Mouse (Mus musculus) limb, embryonic 13.5 days (tissue): Measurements from ENCODE around the gene Camk1. TPM values are rescaled to one million over a fixed set of nuclear protein-coding genes. Genes with fewer than 3 reads are reported as not detected.

Experiments
- ATAC-seq: fragments of 200-750 bp; cut with Nextera tagmentation; 2 replicates; pipeline ENCODE4 v1.8.0; 2017; ENCODE audit warnings: low read depth, moderate number of reproducible peaks, moderate TSS enrichment; ENCODE audit not compliant: low FRiP score
- H3K27ac ChIP-seq: fragments of 300-500 bp; sonication (generic); 2 replicates; pipeline ENCODE4 v1.5.1; 2015; ENCODE audit warnings: inconsistent platforms, mild to moderate bottlenecking, moderate library complexity
- H3K27me3 ChIP-seq: fragments of 300-500 bp; sonication (generic); 2 replicates; pipeline ENCODE4 v1.6.1; 2015; ENCODE audit warnings: mild to moderate bottlenecking, inconsistent platforms
- H3K36me3 ChIP-seq: fragments of 300-500 bp; sonication (generic); 2 replicates; pipeline ENCODE4 v1.6.1; 2015; ENCODE audit warnings: inconsistent platforms, mild to moderate bottlenecking, moderate library complexity
- H3K4me1 ChIP-seq: fragments of 300-500 bp; sonication (generic); 2 replicates; pipeline ENCODE4 v1.6.1; 2015; ENCODE audit warnings: inconsistent platforms
- H3K4me2 ChIP-seq: fragments of 300-500 bp; sonication (generic); replicated peaks from 2 replicates; pipeline ENCODE4 v1.6.1; 2015; ENCODE audit warnings: inconsistent platforms, mild to moderate bottlenecking, moderate library complexity
- H3K4me3 ChIP-seq: fragments of 300-500 bp; sonication (generic); 2 replicates; pipeline ENCODE4 v1.5.1; 2015; ENCODE audit warnings: moderate library complexity, mild to moderate bottlenecking, inconsistent platforms
- H3K9ac ChIP-seq: fragments of 300-500 bp; sonication (generic); 2 replicates; pipeline ENCODE4 v1.6.1; 2015; ENCODE audit warnings: mild to moderate bottlenecking, inconsistent platforms
- H3K9me3 ChIP-seq: fragments of 300-500 bp; sonication (generic); 2 replicates; pipeline ENCODE4 v1.6.1; 2016; ENCODE audit warnings: inconsistent platforms
- WGBS: fragments of 180-500 bp; shearing (Covaris S2); methylation state at CpG from one replicate; pipeline ENCODE4 v1.1.7; 2015; 5-methylcytosine and 5-hydroxymethylcytosine counted together
- polyA plus RNA-seq: library from polyadenylated mRNA; unstranded; fragments of >200 nt; fragmentation: Nextera tagmentation; extraction: Ambion mirVana; gene quantifications from 2 replicates; pipeline ENCODE4 v1.2.1, GENCODE M21; 2015

Gene Camk1
- polyA plus RNA-seq, 1 experiment from 2014 or later, result 100 TPM

DNA sequence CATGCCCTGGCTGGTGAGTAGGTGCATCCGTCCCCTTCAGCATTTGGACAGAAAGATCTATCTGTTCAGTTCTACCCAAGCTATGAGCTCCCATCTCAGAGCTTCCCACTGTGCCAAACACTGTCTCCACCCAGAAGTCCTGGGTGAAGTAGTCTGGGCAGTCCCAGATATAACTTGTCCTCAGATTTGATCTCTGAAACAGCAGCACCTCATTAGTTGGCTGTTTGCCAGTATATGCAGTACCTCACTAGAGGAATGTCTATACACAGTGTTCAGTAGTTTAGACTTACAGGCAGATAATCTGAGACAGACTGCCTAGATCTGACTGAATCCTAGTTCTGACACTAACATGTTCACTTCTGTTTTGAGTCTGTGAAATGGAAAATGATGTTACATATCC, 14.4 kb downstream of the Camk1 start:
- H3K9me3 ChIP-seq, result no peaks in the 10 kb centered on the region
- 92% methylated on average over 1 of the region's 1 CpGs for WGBS
- H3K9ac ChIP-seq, result no peak overlapping the region
- peaks cover 19% of the 10 kb centered on the region for H3K4me1 ChIP-seq
- H3K27me3 ChIP-seq, result no peaks in the 10 kb centered on the region
- H3K4me2 ChIP-seq, result no peak overlapping the region
- no peak overlapping the region for H3K4me3 ChIP-seq
- H3K36me3 ChIP-seq, result peaks cover 59% of the 10 kb centered on the region
- ATAC-seq, result no peak
- no peak overlapping the region for H3K27ac ChIP-seq

DNA sequence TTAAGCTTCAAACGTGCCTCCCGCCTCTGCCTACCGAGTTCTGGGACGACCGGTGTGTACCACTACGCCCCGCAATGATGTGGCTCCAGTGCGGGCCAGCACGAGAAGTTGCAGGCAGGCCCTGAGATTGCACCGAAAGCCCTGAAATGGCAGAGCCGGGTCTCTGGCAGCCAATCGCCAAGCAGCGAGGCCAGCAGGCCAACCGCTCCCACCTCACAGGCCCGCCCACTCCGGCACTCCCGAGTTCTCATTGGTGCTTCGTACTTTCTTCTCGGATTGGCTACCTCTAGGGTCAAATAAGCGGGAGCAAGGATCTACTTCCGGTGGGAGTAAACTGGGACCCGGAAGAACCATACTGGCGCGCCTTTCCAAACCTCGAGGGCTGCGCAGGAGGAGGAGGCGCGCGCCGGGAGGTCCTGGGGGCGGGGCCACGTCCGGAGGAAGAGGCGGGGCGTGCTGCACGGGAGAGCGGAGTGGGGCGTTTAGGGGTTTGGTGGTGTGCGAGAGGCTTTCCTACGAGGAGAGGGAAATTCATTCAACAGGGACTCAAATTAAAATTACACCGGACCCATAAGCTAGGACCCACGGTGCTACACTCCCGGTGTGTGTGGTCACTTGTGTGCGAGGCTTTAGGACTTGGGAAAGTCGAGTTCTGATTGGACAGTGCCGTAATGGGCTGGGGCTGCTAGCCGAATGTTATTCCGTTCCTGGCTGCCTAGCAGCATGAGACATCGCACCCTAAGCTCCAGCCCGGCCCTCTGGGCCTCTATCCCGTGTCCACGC, 17.1 kb downstream of the Camk1 start, which contains the start of gene Ogg1:
Ogg1 (plus strand) TSS at position 440 of the 783 bp plus-strand sequence.
- H3K4me1 ChIP-seq, result peaks cover 10% of the 10 kb centered on the region
- H3K9ac ChIP-seq, result peak within 1 kb of the TSS; percentile 87
- under 1% methylated on average over 52 of the region's 52 CpGs for WGBS
- H3K9me3 ChIP-seq, result no peaks in the 10 kb centered on the region
- H3K27me3 ChIP-seq, result no peaks in the 10 kb centered on the region
- H3K4me3 ChIP-seq, result peak within 1 kb of the TSS; percentile 64
- H3K36me3 ChIP-seq, result peaks cover 63% of the 10 kb centered on the region
- peak within 1 kb of the TSS; percentile 91 for H3K27ac ChIP-seq
- peak within 1 kb of the TSS; percentile 91 for H3K4me2 ChIP-seq
- ATAC-seq, result peak; percentile 99

DNA sequence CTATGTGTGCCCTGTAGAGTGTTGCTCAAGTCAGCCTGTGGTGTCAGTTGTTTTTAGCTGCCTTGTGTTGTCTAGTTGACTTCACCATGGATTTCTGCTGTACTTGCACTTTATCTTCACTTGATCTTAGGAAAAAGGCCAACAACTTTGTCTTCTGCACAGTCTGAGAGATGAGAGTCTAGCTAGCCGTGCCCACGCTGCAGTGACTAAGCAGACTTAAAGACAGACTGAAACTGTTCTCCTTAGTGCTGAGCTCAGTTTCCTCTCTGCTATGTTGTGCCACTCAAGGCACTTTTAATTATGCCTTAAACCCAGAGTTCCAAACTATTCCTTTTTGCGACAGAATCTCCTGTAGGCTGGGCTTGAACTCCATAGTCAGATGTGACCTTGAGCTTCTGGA, 27.8 kb downstream of the Camk1 start:
- H3K4me2 ChIP-seq, result no peak overlapping the region
- no peaks in the 10 kb centered on the region for H3K9me3 ChIP-seq
- peaks cover 92% of the 10 kb centered on the region for H3K36me3 ChIP-seq
- H3K4me1 ChIP-seq, result no peaks in the 10 kb centered on the region
- ATAC-seq, result no peak
- H3K4me3 ChIP-seq, result no peak overlapping the region
- no peaks in the 10 kb centered on the region for H3K27me3 ChIP-seq
- 93% methylated on average over 3 of the region's 3 CpGs for WGBS
- no peak overlapping the region for H3K27ac ChIP-seq
- H3K9ac ChIP-seq, result no peak overlapping the region

DNA sequence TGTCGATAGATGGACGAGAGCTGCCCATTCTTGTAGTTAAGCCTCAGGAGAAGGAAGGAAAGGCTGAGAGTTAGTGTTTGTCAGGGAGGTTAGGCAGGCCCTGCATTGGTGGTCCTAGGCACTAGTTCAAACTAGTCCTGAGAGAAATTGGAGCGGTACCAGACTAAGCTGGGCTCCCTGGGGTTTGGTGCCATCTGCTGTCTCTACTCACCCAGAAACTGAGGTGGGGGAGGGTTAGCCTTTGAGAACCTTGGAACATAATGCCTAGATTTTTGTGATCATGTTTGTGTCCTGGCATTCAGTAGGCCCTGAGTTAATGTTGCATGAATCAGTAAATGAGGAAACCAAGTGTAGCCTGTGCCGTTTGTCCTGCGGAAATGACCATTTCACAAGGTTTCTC, 35.6 kb downstream of the Camk1 start:
- Histone ChIP-seq H3K4me1 (peaks cover 18% of the 10 kb centered on the region), H3K27ac (no peak overlapping the region), H3K9me3 (no peaks in the 10 kb centered on the region), H3K27me3 (no peaks in the 10 kb centered on the region), H3K4me3 (peak overlapping the region; percentile 96), H3K9ac (peak overlapping the region; percentile 99), H3K36me3 (peaks cover 27% of the 10 kb centered on the region), H3K4me2 (peak overlapping the region; percentile 100)
- 27% methylated on average over 5 of the region's 5 CpGs for WGBS
- no peak for ATAC-seq

DNA sequence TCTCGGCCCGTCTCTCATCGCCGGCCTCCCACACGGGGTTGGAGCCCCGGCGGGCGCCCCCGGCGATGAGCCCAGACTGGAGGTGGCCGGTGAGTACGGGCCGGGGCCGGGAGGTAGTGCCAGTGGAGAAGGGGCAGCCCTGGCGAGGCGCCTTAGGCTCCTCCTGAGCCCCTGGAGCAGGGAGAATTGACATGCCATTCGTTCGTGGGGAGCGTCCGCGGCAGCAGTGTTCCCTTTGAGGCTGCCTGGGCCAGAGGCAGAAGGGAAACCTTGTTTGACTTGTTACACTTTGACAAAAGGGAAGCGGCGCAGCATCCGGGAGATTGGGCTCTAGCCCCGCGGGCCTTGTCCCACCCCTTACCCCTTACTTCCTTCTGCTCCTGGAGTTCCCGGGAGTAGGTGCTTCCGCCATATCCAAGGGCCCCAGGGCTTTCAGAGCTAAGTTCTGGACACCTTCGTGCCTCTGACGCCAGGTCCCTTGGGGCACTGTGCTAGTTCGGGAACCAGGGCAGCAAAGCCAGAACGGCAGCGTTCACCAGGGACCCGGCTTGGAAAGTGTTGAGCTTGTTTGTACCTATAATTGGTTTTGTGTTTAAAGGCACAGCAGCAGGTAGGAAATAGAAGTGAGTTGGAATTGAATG, 36.2 kb downstream of the Camk1 start:
- under 1% methylated on average over 28 of the region's 34 CpGs for WGBS
- peak overlapping the region; percentile 100 for H3K4me2 ChIP-seq
- H3K36me3 ChIP-seq, result peaks cover 21% of the 10 kb centered on the region
- H3K9ac ChIP-seq, result peak overlapping the region; percentile 99
- H3K9me3 ChIP-seq, result no peaks in the 10 kb centered on the region
- peak overlapping the region; percentile 96; the same call in 1 of the 2 replicates for H3K27ac ChIP-seq
- peak overlapping the region; percentile 96 for H3K4me3 ChIP-seq
- H3K27me3 ChIP-seq, result no peaks in the 10 kb centered on the region
- no peak for ATAC-seq
- peaks cover 18% of the 10 kb centered on the region for H3K4me1 ChIP-seq

DNA sequence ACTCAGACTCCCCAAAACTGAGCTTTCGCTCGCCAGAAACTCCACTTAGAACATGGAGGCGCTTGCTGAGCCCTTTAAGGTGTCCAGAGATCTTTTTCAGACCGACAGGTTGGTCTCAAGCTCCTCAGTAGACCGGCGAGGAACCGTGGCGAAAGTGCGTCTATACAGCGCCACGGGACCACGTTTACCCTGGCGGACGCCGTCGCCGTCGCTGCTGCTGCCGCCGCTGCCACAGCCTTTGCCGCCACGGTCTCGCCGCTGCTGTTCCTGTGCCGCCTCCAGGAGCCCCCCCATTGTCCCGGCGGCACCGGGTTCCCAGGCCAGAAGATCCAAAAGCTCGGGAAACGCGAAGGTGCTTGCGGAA, 36.8 kb downstream of the Camk1 start, which contains the start of gene Brpf1:
Brpf1 (plus strand) TSS at position 152 of the 364 bp plus-strand sequence.
- Histone ChIP-seq H3K9ac (peak within 1 kb of the TSS; percentile 99), H3K4me2 (peak within 1 kb of the TSS; percentile 100), H3K36me3 (peaks cover 15% of the 10 kb centered on the region), H3K9me3 (no peaks in the 10 kb centered on the region), H3K27me3 (no peaks in the 10 kb centered on the region), H3K4me1 (peaks cover 18% of the 10 kb centered on the region), H3K27ac (peak within 1 kb of the TSS; percentile 96), H3K4me3 (peak within 1 kb of the TSS; percentile 96)
- ATAC-seq, result peak; percentile 48
- under 1% methylated on average over 32 of the region's 32 CpGs for WGBS

DNA sequence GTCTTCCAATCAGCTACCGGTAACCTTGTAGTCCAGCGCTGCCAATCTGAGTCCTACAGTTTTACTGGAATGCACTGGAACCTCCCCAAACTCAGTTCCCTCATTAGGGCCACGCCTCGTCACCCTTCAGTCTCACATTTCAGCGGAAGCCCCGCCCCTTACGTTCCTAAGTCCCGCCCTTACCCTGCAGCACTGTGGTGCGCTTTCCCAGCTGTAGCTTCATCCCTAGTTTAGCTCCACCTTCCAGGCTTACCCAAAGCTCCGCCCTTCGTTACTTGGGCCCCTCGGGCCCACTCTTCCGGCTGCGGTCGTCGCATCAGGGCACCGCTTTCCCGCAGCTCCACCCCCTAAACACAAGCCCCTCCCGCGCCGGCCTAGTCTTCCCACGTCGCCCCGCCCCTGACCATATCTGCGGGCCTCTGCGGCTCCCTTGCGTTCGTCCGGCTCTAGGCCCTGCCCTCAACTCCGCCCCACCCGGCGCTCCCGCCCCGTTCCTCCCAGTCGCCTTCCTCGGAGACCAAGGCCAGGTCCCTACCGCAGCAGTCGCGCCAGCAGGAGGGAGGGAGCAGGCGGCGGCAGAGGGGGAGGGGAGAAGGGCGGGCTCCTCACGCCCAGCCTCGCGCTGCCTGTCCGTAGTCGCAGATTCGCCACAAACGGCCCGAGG, 37.3 kb downstream of the Camk1 start:
- Histone ChIP-seq H3K27me3 (no peaks in the 10 kb centered on the region), H3K4me2 (peak overlapping the region; percentile 100), H3K9ac (peak overlapping the region; percentile 99), H3K36me3 (peaks cover 15% of the 10 kb centered on the region), H3K9me3 (no peaks in the 10 kb centered on the region), H3K27ac (peak overlapping the region; percentile 96), H3K4me1 (peaks cover 18% of the 10 kb centered on the region), H3K4me3 (peak overlapping the region; percentile 96)
- WGBS, result 0% methylated on average over 50 of the region's 50 CpGs
- peak; percentile 98 for ATAC-seq

DNA sequence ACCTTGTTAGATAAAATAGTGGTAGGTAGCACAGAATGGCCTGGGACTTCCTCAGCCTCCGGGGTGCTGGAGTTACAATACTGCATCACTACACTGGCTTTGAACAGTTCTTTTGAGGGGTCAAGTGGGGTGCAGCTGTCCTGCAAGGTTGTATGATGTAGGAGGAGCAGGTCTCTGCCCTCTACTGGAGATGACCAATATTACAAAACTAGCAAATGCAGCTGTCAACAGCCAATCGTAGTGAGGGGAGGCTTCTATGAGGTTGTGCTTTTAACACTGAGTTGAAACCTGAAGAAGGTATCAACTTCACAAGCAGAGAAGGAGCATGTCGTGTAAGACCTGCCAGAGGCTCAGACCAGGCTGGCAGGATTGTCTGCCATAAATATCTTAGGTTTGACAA, 41.5 kb downstream of the Camk1 start:
- no peak overlapping the region for H3K4me2 ChIP-seq
- H3K9me3 ChIP-seq, result no peaks in the 10 kb centered on the region
- no peak overlapping the region for H3K4me3 ChIP-seq
- no peak overlapping the region for H3K27ac ChIP-seq
- no peaks in the 10 kb centered on the region for H3K27me3 ChIP-seq
- no peak for ATAC-seq
- no peaks in the 10 kb centered on the region for H3K36me3 ChIP-seq
- H3K9ac ChIP-seq, result no peak overlapping the region
- 23% methylated on average over 3 of the region's 3 CpGs for WGBS
- H3K4me1 ChIP-seq, result peaks cover 6% of the 10 kb centered on the region; the same call in 1 of the 2 replicates

DNA sequence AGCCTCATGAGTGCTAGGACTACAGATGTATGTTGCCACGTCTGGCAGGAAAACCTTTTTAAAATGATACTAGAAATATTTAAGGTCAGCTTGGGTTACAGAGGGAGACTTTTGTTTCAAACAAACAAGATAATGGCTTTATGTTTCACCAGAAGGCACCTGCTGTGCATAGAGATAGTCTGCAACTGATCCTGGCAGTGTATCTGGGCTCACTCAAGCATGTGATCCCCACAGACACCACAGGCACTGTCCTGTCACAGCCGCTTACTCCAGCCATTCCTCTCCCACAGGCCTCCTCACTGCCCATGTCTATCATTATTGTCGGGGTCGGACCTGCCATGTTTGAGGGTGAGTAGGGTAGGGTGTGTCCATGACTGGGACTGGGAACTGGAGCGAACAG, 42.4 kb downstream of the Camk1 start:
- ATAC-seq, result no peak
- Histone ChIP-seq H3K4me2 (no peak overlapping the region), H3K4me1 (peaks cover 6% of the 10 kb centered on the region; the same call in 1 of the 2 replicates), H3K36me3 (no peaks in the 10 kb centered on the region), H3K9me3 (no peaks in the 10 kb centered on the region), H3K27me3 (no peaks in the 10 kb centered on the region), H3K27ac (no peak overlapping the region), H3K9ac (no peak overlapping the region), H3K4me3 (no peak overlapping the region)
- whole genome bisulfite sequencing, result 81% methylated on average over 5 of the region's 5 CpGs

DNA sequence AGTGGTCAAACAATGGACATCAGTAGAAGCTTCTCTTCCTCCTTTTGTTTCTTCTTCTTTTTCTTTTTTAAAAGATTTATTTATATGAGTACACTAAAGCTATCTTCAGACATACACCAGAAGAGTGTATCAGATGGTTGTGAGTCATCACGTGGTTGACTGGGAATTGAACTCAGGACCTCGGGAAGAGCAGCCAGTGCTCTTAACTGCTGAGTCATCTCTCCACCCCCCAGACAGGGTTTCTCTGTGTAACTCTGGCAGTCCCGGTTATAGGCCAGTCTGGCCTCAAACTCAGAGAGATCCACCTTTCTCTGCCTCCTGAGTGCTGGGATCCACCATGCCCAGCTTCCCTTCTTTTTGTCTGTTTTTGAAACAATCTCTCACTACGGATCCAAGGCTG, 47.1 kb downstream of the Camk1 start:
- Histone ChIP-seq H3K9me3 (no peaks in the 10 kb centered on the region), H3K27me3 (no peaks in the 10 kb centered on the region), H3K9ac (no peak overlapping the region), H3K27ac (no peak overlapping the region), H3K36me3 (no peaks in the 10 kb centered on the region), H3K4me2 (no peak overlapping the region), H3K4me1 (no peaks in the 10 kb centered on the region), H3K4me3 (no peak overlapping the region)
- WGBS, result 67% methylated on average over 4 of the region's 4 CpGs
- ATAC-seq, result no peak

DNA sequence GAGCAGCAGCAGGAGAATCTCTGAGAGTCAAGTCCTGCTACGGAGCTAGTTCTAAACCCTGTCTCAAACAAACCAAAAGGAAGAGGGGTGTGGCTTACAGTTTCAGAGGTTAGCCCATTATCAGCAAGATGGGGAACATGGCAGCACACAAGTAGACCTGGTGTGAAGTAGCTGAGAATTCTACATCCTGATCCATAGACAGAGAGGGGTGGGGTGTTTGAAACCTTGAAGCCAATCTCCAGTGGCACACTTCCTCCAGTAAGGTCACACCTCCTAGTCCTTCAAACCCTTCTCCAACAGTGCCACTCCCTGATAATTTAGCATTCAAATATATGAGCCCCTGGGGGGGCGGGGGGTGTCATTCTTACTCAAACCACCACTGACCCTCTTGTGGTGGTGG, 47.7 kb downstream of the Camk1 start:
- 75% methylated on average over 2 of the region's 2 CpGs for WGBS
- Histone ChIP-seq H3K4me1 (no peaks in the 10 kb centered on the region), H3K9me3 (no peaks in the 10 kb centered on the region), H3K4me2 (no peak overlapping the region), H3K36me3 (no peaks in the 10 kb centered on the region), H3K27me3 (no peaks in the 10 kb centered on the region), H3K4me3 (no peak overlapping the region), H3K9ac (no peak overlapping the region), H3K27ac (no peak overlapping the region)
- ATAC-seq, result no peak

DNA sequence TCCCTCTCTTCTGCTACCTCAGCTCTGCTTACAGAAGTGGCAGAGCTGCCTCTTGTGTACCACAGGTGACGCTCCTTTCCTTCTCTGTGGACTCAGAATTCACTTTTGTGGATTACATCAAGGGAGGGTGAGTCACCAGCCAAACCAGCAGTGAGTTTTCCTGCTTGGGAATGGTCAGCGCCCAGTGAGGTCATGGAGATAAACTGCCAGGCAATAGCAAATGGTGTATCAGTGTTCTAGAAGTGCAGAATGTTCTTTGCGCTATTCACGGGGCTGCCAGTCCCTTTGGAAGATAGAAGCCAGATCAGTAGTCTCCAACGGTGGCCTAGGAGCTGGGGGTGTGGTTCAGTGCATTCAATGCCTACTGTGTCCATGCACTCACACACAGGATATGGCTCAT, 50.8 kb downstream of the Camk1 start:
- Histone ChIP-seq H3K27me3 (no peaks in the 10 kb centered on the region), H3K36me3 (no peaks in the 10 kb centered on the region), H3K4me1 (no peaks in the 10 kb centered on the region), H3K4me2 (no peak overlapping the region), H3K9ac (no peak overlapping the region), H3K4me3 (no peak overlapping the region), H3K9me3 (no peaks in the 10 kb centered on the region), H3K27ac (no peak overlapping the region)
- no peak for ATAC-seq
- 79% methylated on average over 5 of the region's 5 CpGs for WGBS
